Mouse (Mus musculus): Measurements from ENCODE around the gene Mast4.

The Mast4 gene

GRCm38 (mm10) chr13:103037466-103037865, 296.8 kb downstream of the Mast4 start:
- no peak for DNase-seq

- DNase-seq = no peak
These were observed 304.9 kb downstream of the Mast4 start for GRCm38 (mm10) chr13:103029377-103029776.

- no peak for DNase-seq
These were observed 306.7 kb downstream of the Mast4 start for GRCm38 (mm10) chr13:103027456-103028078.

GRCm38 (mm10) chr13:103025461-103025860, 308.8 kb downstream of the Mast4 start:
- DNase-seq = no peak

GRCm38 (mm10) chr13:103018481-103018880, 315.8 kb downstream of the Mast4 start:
- DNase-seq = no peak

- no peak for DNase-seq
These were observed 316.6 kb downstream of the Mast4 start for GRCm38 (mm10) chr13:103017661-103018060.

GRCm38 (mm10) chr13:103015131-103015750, 319.1 kb downstream of the Mast4 start:
- DNase-seq = no peak

GRCm38 (mm10) chr13:103014631-103015030, 319.7 kb downstream of the Mast4 start:
- peak; percentile 85 for DNase-seq

- DNase-seq = no peak
These were observed 320.1 kb downstream of the Mast4 start for GRCm38 (mm10) chr13:103014222-103014621.

- no peak for DNase-seq
These were observed 329.1 kb downstream of the Mast4 start for GRCm38 (mm10) chr13:103005227-103005626.

GRCm38 (mm10) chr13:103001831-103002230, 332.5 kb downstream of the Mast4 start:
- peak; percentile 38 for DNase-seq

- no peak for DNase-seq
These were observed 333.4 kb downstream of the Mast4 start for GRCm38 (mm10) chr13:103000891-103001290.

- no peak for DNase-seq
These were observed 340.2 kb downstream of the Mast4 start for GRCm38 (mm10) chr13:102994098-102994497.

- DNase-seq = no peak
These were observed 341.4 kb downstream of the Mast4 start for GRCm38 (mm10) chr13:102992680-102993423.

- DNase-seq = no peak
These were observed 342.4 kb downstream of the Mast4 start for GRCm38 (mm10) chr13:102991928-102992327.

- DNase-seq = no peak
These were observed 343.1 kb downstream of the Mast4 start for GRCm38 (mm10) chr13:102991196-102991595.

GRCm38 (mm10) chr13:102990085-102990484, 344.2 kb downstream of the Mast4 start:
- no peak for DNase-seq

- DNase-seq = no peak
These were observed 344.7 kb downstream of the Mast4 start for GRCm38 (mm10) chr13:102989616-102990015.

GRCm38 (mm10) chr13:102988976-102989375, 345.3 kb downstream of the Mast4 start:
- no peak for DNase-seq

- DNase-seq = no peak
These were observed 345.9 kb downstream of the Mast4 start for GRCm38 (mm10) chr13:102988251-102988895.

GRCm38 (mm10) chr13:102984550-102984949, 349.7 kb downstream of the Mast4 start:
- no peak for DNase-seq

- DNase-seq = no peak
These were observed 360.4 kb downstream of the Mast4 start for GRCm38 (mm10) chr13:102973853-102974252.

GRCm38 (mm10) chr13:102963471-102963870, 370.8 kb downstream of the Mast4 start:
- DNase-seq = no peak

Data from retina, postnatal 1 day (tissue).